Mouse (Mus musculus) B cell, adult 2 months (primary cell): ENCODE data around the gene Mcf2l.

ENCODE experiments used
- DNase-seq, 2 experiments: peaks; one replicate each; pipeline ENCODE4 v3.0.0; 2022

The Mcf2l gene

GRCm38 (mm10) chr8:12952699-12953098 is 79.1 kb downstream of the Mcf2l start:
- DNase-seq, result no peak

- no peak for DNase-seq
Observed at GRCm38 (mm10) chr8:12955362-12955879, 81.8 kb downstream of the Mcf2l start.

DNA sequence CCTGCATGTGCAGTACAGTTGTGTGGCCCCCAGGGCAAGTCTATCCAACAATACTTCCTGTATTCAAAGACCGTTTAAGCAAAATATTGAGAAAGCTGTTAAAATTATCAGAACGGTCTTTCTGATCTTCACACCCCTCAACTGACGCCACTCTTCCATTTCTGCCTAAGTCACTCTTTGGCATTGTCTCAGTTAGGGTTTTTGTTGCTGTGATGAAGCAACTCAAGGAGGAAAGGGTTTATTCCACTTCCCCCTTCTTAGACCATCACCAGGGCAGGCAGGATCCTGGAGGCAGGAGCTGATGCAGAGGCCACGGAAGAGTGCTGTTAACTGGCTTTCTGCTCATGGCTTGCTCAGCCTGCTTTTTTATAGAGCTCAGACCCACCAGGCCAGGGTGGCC is 82.3 kb downstream of the Mcf2l start:
- DNase-seq, result no peak

- no peak for DNase-seq
Observed at GRCm38 (mm10) chr8:12956941-12957340, 83.3 kb downstream of the Mcf2l start.

DNA sequence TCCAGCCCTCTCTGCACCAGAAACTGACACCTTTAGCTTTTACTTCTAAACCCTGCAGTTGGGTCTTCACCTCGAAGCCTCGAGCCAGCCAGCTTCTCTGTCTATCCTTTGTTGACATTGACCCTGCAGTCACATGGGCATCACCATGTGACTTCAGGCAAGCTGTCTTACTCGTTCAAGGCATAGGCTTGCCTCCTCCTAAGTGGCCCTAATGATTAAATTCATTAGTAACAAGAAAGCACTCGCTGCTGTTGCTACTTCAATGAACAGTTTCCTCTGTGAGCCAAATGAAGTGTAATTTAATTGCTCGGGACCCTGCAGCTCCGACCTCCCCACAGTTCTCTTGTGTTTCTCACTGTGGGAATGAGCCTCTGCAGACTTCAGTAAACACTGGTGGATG is 83.8 kb downstream of the Mcf2l start:
- no peak for DNase-seq

GRCm38 (mm10) chr8:12960609-12961008 is 87.0 kb downstream of the Mcf2l start:
- no peak for DNase-seq

DNA sequence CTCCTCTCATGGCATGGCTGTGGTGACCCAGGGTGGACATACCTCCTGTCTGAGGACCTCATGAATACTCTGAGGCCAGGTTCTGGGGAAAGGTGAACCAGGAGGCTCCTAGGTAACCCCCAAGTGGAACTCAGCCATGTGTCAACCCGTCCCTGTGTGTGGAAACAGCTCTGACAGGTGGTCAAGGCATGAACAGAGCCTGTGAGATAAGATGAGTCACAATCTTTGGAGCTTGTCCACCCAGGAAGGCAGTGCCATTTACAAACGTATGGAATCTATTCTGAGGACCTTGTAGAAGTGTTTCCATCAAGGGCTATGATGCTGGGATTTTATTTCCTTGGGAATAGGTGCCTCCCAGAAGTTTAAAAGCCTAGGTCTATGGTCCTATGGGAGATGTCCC is 87.6 kb downstream of the Mcf2l start:
- DNase-seq, result no peak

DNA sequence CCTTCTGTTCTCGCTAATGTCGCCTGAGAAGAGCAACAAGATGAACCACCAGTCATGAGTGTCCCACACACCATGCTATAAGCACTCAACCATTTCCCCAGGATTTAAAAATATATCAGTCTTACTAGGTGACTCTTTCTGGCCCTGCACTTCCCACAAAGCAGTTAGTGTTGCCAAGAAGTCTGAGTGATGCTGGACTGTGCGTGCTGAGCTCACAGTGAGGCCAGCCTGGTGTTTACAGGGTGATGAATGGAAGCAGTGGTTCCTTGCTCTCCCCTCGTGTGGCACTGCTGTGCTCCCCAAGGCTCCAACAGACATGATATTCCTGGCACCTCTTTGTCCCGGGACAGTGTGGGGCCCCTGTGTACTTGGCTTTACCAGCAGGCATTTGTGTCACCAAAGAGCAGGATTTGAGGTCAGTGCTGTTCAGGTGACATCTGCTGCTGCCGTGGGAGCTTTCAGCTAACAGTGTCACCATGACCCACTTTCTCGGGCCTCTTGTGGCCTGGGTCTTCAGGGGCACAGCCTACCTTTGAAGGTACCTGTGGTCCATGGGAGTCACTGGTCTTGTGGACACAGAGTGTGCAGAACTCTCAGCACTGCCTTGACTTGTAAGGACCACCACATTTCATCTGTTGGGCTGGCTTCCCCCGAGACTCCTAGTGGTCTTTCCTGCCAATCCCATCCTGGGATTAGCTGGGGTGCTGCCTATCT is 88.4 kb downstream of the Mcf2l start:
- no peak for DNase-seq

GRCm38 (mm10) chr8:12962541-12963380 is 89.2 kb downstream of the Mcf2l start:
- no peak for DNase-seq

DNA sequence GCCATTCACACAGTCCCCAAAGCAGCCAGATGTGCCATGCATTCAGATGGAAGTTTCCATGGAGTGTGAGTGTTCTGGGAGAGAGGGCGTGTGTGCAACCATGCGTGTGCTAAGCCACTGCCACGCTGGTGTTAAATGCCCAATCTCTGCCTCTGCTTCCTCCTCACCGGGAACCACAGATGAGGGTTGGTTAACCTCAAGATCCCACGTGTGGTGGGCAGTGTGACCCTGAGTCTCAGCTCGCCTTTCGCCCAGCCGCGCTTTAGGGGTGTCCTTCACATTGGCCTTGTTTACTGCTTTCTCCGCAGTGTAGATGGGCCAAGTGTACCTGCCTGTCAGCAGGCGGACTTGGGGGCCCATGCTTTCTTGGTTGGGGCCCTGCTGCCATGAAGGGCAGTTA is 102.7 kb downstream of the Mcf2l start:
- DNase-seq, result no peak

DNA sequence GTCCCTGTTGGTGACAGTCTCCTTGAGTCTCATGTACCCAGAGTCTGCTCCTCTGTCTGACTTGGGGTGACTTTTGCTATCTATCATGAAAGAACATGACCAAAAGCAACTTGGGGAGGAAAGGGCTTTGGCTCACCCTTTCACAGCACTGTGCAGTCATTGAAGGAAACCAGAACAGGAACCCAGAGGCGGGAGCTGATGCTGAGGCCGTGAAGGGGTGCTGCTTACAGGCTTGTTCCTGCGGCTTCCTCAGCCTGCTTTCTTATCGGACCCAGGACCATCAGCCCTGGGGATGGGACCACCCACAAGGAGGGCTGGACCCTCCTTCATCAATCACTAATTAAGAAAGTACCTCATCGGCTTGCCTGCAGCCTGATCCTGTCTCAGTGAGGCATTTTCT is 103.1 kb downstream of the Mcf2l start:
- no peak for DNase-seq

- no peak for DNase-seq
Observed at GRCm38 (mm10) chr8:12977325-12977724, 103.7 kb downstream of the Mcf2l start.

DNA sequence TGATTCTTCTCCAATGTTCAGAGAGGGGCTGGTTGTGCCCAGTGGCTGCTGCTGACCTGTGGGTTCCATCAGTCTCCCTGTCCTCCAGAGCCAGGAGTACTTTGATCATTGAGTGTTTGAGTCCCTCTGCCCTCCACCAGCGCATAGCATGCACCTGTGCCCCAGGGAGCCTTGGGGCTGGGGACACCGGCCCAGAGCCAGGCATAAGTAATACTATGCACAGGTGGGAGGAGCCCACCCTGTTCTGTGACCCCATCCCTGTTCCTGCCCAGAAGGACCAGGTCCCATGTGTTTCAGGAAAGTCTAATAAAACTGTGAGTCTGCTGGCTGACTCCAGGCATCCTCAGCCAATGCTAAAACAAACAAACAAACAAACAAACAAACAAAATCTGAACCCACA is 104.7 kb downstream of the Mcf2l start:
- DNase-seq, result no peak

GRCm38 (mm10) chr8:12978726-12979125 is 105.1 kb downstream of the Mcf2l start:
- peak; percentile 29 to 35 for DNase-seq

- DNase-seq, result no peak
Observed at GRCm38 (mm10) chr8:12983681-12984467, 110.3 kb downstream of the Mcf2l start.

- no peak for DNase-seq
Observed at GRCm38 (mm10) chr8:12984601-12985243, 111.1 kb downstream of the Mcf2l start.

GRCm38 (mm10) chr8:12985259-12985658 is 111.7 kb downstream of the Mcf2l start:
- DNase-seq, result no peak

GRCm38 (mm10) chr8:12987571-12987970 is 114.0 kb downstream of the Mcf2l start:
- DNase-seq, result no peak

- no peak for DNase-seq
Observed at GRCm38 (mm10) chr8:12988722-12989430, 115.3 kb downstream of the Mcf2l start.

- no peak for DNase-seq
Observed at GRCm38 (mm10) chr8:12991411-12991810, 117.8 kb downstream of the Mcf2l start.

GRCm38 (mm10) chr8:12994468-12994867 is 120.9 kb downstream of the Mcf2l start:
- DNase-seq, result no peak

DNA sequence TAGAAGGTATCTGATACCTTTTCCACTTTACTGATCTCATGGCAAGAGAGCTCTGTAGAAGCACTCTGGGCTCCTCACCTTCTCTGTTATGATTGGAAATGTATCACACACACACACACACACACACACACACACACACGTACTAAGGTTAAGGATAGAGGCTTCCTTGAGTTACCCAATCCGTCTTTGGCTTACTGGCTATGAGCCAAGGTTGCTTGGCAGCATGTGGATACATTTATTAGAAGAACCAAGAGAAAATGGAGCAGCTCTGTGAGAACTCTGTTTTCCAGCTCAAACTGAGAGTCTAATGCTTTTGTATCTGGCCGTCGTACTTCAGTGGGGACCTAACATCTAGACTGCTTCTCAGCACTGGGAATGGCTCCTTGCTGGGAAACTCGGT is 121.9 kb downstream of the Mcf2l start:
- DNase-seq, result no peak
